Mouse (Mus musculus) heart, adult 2 months (tissue): Measurements from ENCODE around the gene Nbea. TPM values are rescaled to one million over a fixed set of nuclear protein-coding genes. Genes with fewer than 3 reads are reported as not detected.

Experiments used
- DNase-seq, 2 experiments: peaks; one replicate each; pipeline ENCODE4 v3.0.0; 2021
- H3K27ac ChIP-seq: fragments of 200-600 bp; 2 replicates; pipeline ENCODE4 v1.8.1; 2022
- H3K27me3 ChIP-seq: fragments of 200-500 bp; 2 replicates; pipeline ENCODE4 v1.6.1; 2012; ENCODE audit warnings: mild to moderate bottlenecking, low read length, inconsistent platforms, mixed read lengths; ENCODE audit not compliant: control insufficient read depth, insufficient read depth
- H3K36me3 ChIP-seq: fragments of 200-500 bp; 2 replicates; pipeline ENCODE4 v1.6.1; 2012; ENCODE audit warnings: low read length, inconsistent platforms; ENCODE audit not compliant: control insufficient read depth, insufficient read depth
- H3K4me1 ChIP-seq: fragments of 200-500 bp; 2 replicates; pipeline ENCODE4 v1.6.1; 2011; ENCODE audit warnings: low read length; ENCODE audit not compliant: control insufficient read depth, insufficient read depth
- H3K4me3 ChIP-seq: fragments of 200-600 bp; 2 replicates; pipeline ENCODE4 v1.8.1; 2022
- H3K79me2 ChIP-seq: fragments of 200-500 bp; replicated peaks from 2 replicates; pipeline ENCODE4 v1.6.1; 2012; ENCODE audit warnings: mild to moderate bottlenecking, inconsistent platforms, low read length, moderate library complexity, mixed read lengths; ENCODE audit not compliant: control insufficient read depth, insufficient read depth
- H3K9ac ChIP-seq: fragments of 200-500 bp; 2 replicates; pipeline ENCODE4 v1.6.1; 2012; ENCODE audit warnings: low read depth, mild to moderate bottlenecking, control low read depth, inconsistent platforms, low read length, mixed read lengths
- CTCF ChIP-seq: fragments of 200-600 bp; IDR thresholded peaks from 2 replicates; pipeline ENCODE4 v1.8.1; 2022; ENCODE audit warnings: antibody characterized with exemption, mild to moderate bottlenecking, moderate library complexity
- EP300 ChIP-seq: fragments of 200-500 bp; IDR thresholded peaks from 2 replicates; pipeline ENCODE4 v1.6.1; 2011; ENCODE audit warnings: low read depth, low read length, control low read depth; ENCODE audit not compliant: insufficient read depth
- POLR2A ChIP-seq: fragments of 200-500 bp; IDR thresholded peaks from 2 replicates; pipeline ENCODE4 v1.6.1; 2011; ENCODE audit warnings: mild to moderate bottlenecking, low read depth, low read length, control low read depth; ENCODE audit not compliant: insufficient read depth
- WGBS: fragments of 180-500 bp; shearing (Covaris S2); methylation state at CpG from one replicate; pipeline ENCODE4 v1.1.7; 2018; 5-methylcytosine and 5-hydroxymethylcytosine counted together
- intact Hi-C: fragments of 180-260 bp; cut with DNase I; formaldehyde crosslinking; loops from one replicate; pipeline ENCODE4 v1.15.1; 2025
- polyA plus RNA-seq: library from polyadenylated mRNA; depleted of rRNA; stranded (reverse); fragments of >200 nt; gene quantifications from 2 replicates; pipeline ENCODE4 v1.2.3, GENCODE M21; 2012
- total RNA-seq, 2 experiments: library from RNA; stranded (reverse); gene quantifications; 2 replicates each; pipeline ENCODE4 v1.2.3; 2021

Nbea gene
- total and polyA plus RNA-seq, 3 experiments: 6.2 to 12.4 (median 11.9) TPM

DNA sequence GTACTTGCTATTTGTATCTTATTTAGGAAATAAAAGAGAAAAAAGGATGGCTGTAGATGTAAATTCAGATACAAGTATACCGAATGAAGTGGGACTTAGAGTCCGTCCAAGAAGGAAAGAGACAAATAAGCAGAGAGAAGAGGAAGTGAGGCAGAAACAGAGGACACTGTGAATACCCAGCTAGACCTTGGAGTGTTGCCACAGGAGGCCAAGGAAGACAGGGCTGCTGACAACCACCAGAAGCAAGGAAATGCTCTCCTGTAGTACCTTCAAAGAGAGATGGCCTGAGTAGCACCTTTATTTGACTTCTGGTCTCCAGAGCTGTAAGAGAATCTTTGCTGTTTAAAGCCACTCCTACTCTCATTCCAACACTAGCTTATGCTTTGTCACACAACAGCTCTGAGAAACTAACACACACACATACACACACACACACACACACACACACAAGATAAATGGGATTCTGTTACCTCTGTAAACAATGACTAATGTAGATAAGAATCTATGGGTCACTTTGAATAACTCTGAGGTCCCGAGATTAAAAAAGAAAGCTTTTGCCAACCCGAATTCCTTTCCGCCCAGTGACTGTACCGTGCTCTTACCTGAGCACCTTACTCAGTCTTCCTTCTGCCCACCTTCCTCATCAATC lies 3.8 kb upstream of the Nbea start:
- Histone ChIP-seq H3K4me3 (no peak overlapping the region), H3K4me1 (no peaks in the 10 kb centered on the region; the same call in 1 of the 2 replicates), H3K79me2 (no peaks in the 10 kb centered on the region), H3K27me3 (no peaks in the 10 kb centered on the region), H3K36me3 (no peaks in the 10 kb centered on the region), H3K9ac (no peak overlapping the region), H3K27ac (no peak overlapping the region)
- WGBS: 56% methylated on average over 6 of the region's 6 CpGs
- intact Hi-C loops: loop anchor here (10.0 kb wide), 1 partner anchor 182 kb away; no protein-coding TSS in a partner anchor
- TF ChIP-seq EP300 (no peak), POLR2A (no peak)
- DNase-seq: no peak

- H3K9ac ChIP-seq: peak overlapping the region; percentile 97
- peaks cover 1% of the 10 kb centered on the region; the same call in 1 of the 2 replicates for H3K79me2 ChIP-seq
- H3K27ac ChIP-seq: peak overlapping the region; percentile 8; the same call in 1 of the 2 replicates
- no peaks in the 10 kb centered on the region for H3K36me3 ChIP-seq
- H3K4me3 ChIP-seq: peak overlapping the region; percentile 65
- intact Hi-C loops: loop anchor here (5.0 to 10.0 kb wide), 2 partner anchors 100 to 178 kb away; no protein-coding TSS in a partner anchor
- WGBS: 1% methylated on average over 52 of the region's 61 CpGs
- DNase-seq: peak; percentile 31 to 52
- no peaks in the 10 kb centered on the region for H3K27me3 ChIP-seq
- no peaks in the 10 kb centered on the region; the same call in 1 of the 2 replicates for H3K4me1 ChIP-seq
- no peak for TF ChIP-seq CTCF
- no peak for TF ChIP-seq EP300
- TF ChIP-seq POLR2A: no peak
These were observed 936 bp downstream of the Nbea start for GRCm38 (mm10) chr3:56182371-56183158.

DNA sequence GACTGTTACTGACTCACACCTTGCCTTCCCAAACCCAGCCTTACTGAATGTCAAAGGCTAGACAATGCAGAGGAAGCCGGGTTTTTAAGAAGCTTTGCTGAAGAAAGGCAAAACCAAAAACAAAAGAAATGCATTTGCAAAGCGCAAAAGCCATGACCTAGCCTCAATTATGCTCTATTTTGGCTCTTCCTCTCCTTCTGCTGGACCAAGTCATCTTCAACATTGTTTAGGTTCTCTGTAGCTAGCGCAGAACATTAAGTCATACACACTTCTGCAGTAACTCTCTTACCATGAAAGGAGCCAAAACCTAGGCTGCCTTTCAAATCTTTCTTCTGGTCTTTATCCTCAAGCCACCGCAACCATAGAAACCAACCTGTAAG lies 1.5 kb downstream of the Nbea start:
- Histone ChIP-seq H3K27me3 (no peaks in the 10 kb centered on the region), H3K4me3 (peak overlapping the region; percentile 65), H3K79me2 (peaks cover 3% of the 10 kb centered on the region; the same call in 1 of the 2 replicates), H3K27ac (peak overlapping the region; percentile 8; the same call in 1 of the 2 replicates), H3K4me1 (no peaks in the 10 kb centered on the region; the same call in 1 of the 2 replicates), H3K36me3 (no peaks in the 10 kb centered on the region), H3K9ac (peak overlapping the region; percentile 58)
- no peak for DNase-seq
- TF ChIP-seq POLR2A (no peak), CTCF (no peak), EP300 (no peak)
- 9% methylated on average over 4 of the region's 4 CpGs for WGBS
- intact Hi-C loops: loop anchor here (5.0 to 10.0 kb wide), 2 partner anchors 100 to 177 kb away; no protein-coding TSS in a partner anchor

DNA sequence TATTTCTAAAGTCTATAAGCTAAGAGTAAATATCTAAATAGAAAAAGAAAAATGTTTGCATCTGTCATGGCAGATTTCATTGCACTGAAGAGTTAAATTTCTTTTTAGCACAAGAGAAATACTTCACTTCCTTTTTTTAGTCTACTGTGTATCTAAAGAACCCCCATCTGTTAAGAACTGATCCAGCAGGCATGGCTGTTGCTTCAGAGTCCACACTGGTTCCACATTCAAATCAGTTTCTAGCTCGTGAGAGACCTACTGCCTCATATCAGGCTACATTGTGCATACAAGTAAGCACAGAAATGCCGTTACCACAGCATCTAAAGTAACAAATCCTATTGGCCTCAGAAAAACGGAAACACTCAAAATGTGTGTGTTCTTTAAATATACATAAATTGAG lies 2.5 kb downstream of the Nbea start:
- Histone ChIP-seq H3K9ac (no peak overlapping the region), H3K27me3 (no peaks in the 10 kb centered on the region), H3K4me3 (peak overlapping the region; percentile 2; the same call in 1 of the 2 replicates), H3K4me1 (no peaks in the 10 kb centered on the region; the same call in 1 of the 2 replicates), H3K27ac (no peak overlapping the region), H3K79me2 (peaks cover 3% of the 10 kb centered on the region; the same call in 1 of the 2 replicates), H3K36me3 (no peaks in the 10 kb centered on the region)
- intact Hi-C loops: loop anchor here (5.0 to 10.0 kb wide), 2 partner anchors 99 to 176 kb away; no protein-coding TSS in a partner anchor
- 39% methylated on average over 3 of the region's 3 CpGs for WGBS
- TF ChIP-seq POLR2A (no peak), EP300 (no peak)
- DNase-seq: no peak

DNA sequence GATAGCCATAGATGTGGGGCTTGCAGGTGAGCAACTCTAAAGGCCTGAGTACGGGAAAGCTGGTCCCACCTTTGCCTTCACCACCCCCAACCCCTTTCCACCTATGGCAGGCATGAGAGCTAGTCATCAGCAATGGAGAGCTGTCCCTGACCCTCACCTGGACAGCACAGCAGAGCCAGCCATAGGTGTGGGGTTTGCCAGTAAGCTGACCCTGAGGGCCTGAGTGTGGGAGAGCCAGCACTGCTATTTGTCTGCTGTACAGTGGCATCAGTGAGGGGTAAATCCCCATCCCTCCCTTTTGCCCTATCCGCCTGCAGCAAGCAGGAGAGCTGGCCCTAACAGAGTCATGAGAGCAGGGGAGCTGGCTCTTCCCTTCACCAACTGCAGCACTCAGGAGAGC lies 25.6 kb downstream of the Nbea start:
- no peak overlapping the region for H3K27ac ChIP-seq
- H3K9ac ChIP-seq: no peak overlapping the region
- H3K79me2 ChIP-seq: no peaks in the 10 kb centered on the region
- no peaks in the 10 kb centered on the region for H3K27me3 ChIP-seq
- H3K4me1 ChIP-seq: no peaks in the 10 kb centered on the region
- no peak overlapping the region for H3K4me3 ChIP-seq
- TF ChIP-seq POLR2A (no peak), CTCF (no peak), EP300 (no peak)
- no peak for DNase-seq
- WGBS: 98% methylated on average over 2 of the region's 2 CpGs
- H3K36me3 ChIP-seq: no peaks in the 10 kb centered on the region
- intact Hi-C loops: no loop called here
